Mouse (Mus musculus) liver, adult 2 months (tissue): ENCODE results near the gene Glrp1.

Source experiments
- CTCF ChIP-seq: fragments of 200-500 bp; IDR thresholded peaks from 2 replicates; pipeline ENCODE4 v1.5.1; 2011; ENCODE audit warnings: low read depth, low read length, control low read depth
- POLR2A ChIP-seq: fragments of 200-500 bp; IDR thresholded peaks from 2 replicates; pipeline ENCODE4 v1.6.1; 2011; ENCODE audit warnings: low read length, control low read depth; ENCODE audit not compliant: insufficient read depth; ENCODE audit errors: extremely low read depth

GRCm38 (mm10) chr1:88459655-88460054 is 50.2 kb downstream of the Glrp1 start:
- TF ChIP-seq CTCF (no peak), POLR2A (no peak)
